Mouse (Mus musculus) cerebellum, adult (tissue): Measurements from ENCODE around the gene Slit1.

ENCODE experiments used
- ATAC-seq: cut with Nextera tagmentation; 2 replicates; pipeline ENCODE4 v1.9.2; 2017; ENCODE audit warnings: mild to moderate bottlenecking, moderate library complexity, mixed read lengths; ENCODE audit not compliant: insufficient number of reproducible peaks, low FRiP score, low TSS enrichment

Gene Slit1

GRCm38 (mm10) chr19:41725491-41725890 is 18.0 kb downstream of the Slit1 start:
- no peak for ATAC-seq

- no peak for ATAC-seq
Measured at GRCm38 (mm10) chr19:41724831-41725470, 18.5 kb downstream of the Slit1 start.

GRCm38 (mm10) chr19:41723337-41723736 is 20.1 kb downstream of the Slit1 start:
- no peak for ATAC-seq

GRCm38 (mm10) chr19:41719436-41719835 is 24.0 kb downstream of the Slit1 start:
- ATAC-seq, result no peak

- ATAC-seq, result no peak
Measured at GRCm38 (mm10) chr19:41716233-41717218, 26.9 kb downstream of the Slit1 start.

- ATAC-seq, result no peak
Measured at GRCm38 (mm10) chr19:41714431-41714917, 29.0 kb downstream of the Slit1 start.

- no peak for ATAC-seq
Measured at GRCm38 (mm10) chr19:41712829-41713228, 30.6 kb downstream of the Slit1 start.

- ATAC-seq, result no peak
Measured at GRCm38 (mm10) chr19:41711665-41712064, 31.8 kb downstream of the Slit1 start.

GRCm38 (mm10) chr19:41709497-41710165 is 33.8 kb downstream of the Slit1 start:
- ATAC-seq, result no peak

- no peak for ATAC-seq
Measured at GRCm38 (mm10) chr19:41707850-41708249, 35.6 kb downstream of the Slit1 start.

- no peak for ATAC-seq
Measured at GRCm38 (mm10) chr19:41706094-41706828, 37.2 kb downstream of the Slit1 start.

- no peak for ATAC-seq
Measured at GRCm38 (mm10) chr19:41705416-41705815, 38.0 kb downstream of the Slit1 start.

GRCm38 (mm10) chr19:41702638-41703037 is 40.8 kb downstream of the Slit1 start:
- no peak for ATAC-seq

- ATAC-seq, result no peak
Measured at GRCm38 (mm10) chr19:41698857-41699424, 44.5 kb downstream of the Slit1 start.

GRCm38 (mm10) chr19:41697807-41698515 is 45.5 kb downstream of the Slit1 start:
- no peak for ATAC-seq

GRCm38 (mm10) chr19:41697111-41697806 is 46.2 kb downstream of the Slit1 start:
- ATAC-seq, result no peak; the same call in 1 of the 2 replicates

GRCm38 (mm10) chr19:41696443-41696842 is 47.0 kb downstream of the Slit1 start:
- ATAC-seq, result no peak

- ATAC-seq, result no peak
Measured at GRCm38 (mm10) chr19:41695046-41695445, 48.4 kb downstream of the Slit1 start.

- ATAC-seq, result no peak
Measured at GRCm38 (mm10) chr19:41694610-41695009, 48.9 kb downstream of the Slit1 start.
